Mouse (Mus musculus) myocyte (in vitro differentiated cells): ENCODE results near the gene Slc7a4. TPM values are rescaled to one million over a fixed set of nuclear protein-coding genes. Genes with fewer than 3 reads are reported as not detected.
"Not testable (repeated sequence)": the region's sequence is repeated elsewhere in the genome, so short reads cannot be mapped to it uniquely, and the experiment has no call there.

Experiments used
- H3K27me3 ChIP-seq: one replicate; pipeline ENCODE4 v1.6.1; 2011; ENCODE audit not compliant: control insufficient read depth, insufficient read depth, insufficient read length
- H3K36me3 ChIP-seq: one replicate; pipeline ENCODE4 v1.6.1; 2011; ENCODE audit not compliant: control insufficient read depth, insufficient read depth
- H3K4me2 ChIP-seq: one replicate; pipeline ENCODE4 v1.6.1; 2011; ENCODE audit warnings: low read depth, control low read depth
- H3K4me3 ChIP-seq: one replicate; pipeline ENCODE4 v1.5.1; 2011; ENCODE audit warnings: mild to moderate bottlenecking, control low read depth, moderate library complexity
- H3K79me2 ChIP-seq: one replicate; pipeline ENCODE4 v1.6.1; 2011; ENCODE audit not compliant: control insufficient read depth, insufficient read depth
- H3ac ChIP-seq: one replicate; pipeline ENCODE4 v1.6.1; 2011; ENCODE audit not compliant: control insufficient read depth, insufficient read length
- CEBPB ChIP-seq: IDR thresholded peaks from 2 replicates; pipeline ENCODE4 v1.6.1; 2011; ENCODE audit warnings: mild to moderate bottlenecking, moderate library complexity; ENCODE audit not compliant: poor library complexity, insufficient read depth, severe bottlenecking
- E2F4 ChIP-seq: IDR thresholded peaks from one replicate; pipeline ENCODE4 v1.6.1; 2011; ENCODE audit warnings: mild to moderate bottlenecking, control low read depth, moderate library complexity; ENCODE audit not compliant: insufficient read depth
- MAX ChIP-seq: IDR thresholded peaks from one replicate; pipeline ENCODE4 v1.6.1; 2011; ENCODE audit warnings: low read depth, mild to moderate bottlenecking, control low read depth
- MYOD1 ChIP-seq, 3 experiments: IDR thresholded peaks; one replicate each; pipeline ENCODE4 v1.6.1; 2011; ENCODE audit warnings: control low read depth in 2 of 3, low read depth in 2 of 3, mild to moderate bottlenecking in 2 of 3, moderate library complexity in 1 of 3; ENCODE audit not compliant: insufficient read length in 2 of 3, control insufficient read depth in 1 of 3
- MYOG ChIP-seq, 3 experiments: IDR thresholded peaks; one replicate each; pipeline ENCODE4 v1.6.1; 2011; ENCODE audit warnings: control low read depth in 2 of 3, low read depth in 2 of 3, mild to moderate bottlenecking in 2 of 3; ENCODE audit not compliant: insufficient read length in 2 of 3, control insufficient read depth in 1 of 3, insufficient read depth in 1 of 3
- POLR2A ChIP-seq: IDR thresholded peaks from one replicate; pipeline ENCODE4 v1.6.1; 2011; ENCODE audit warnings: low read depth, mild to moderate bottlenecking, control low read depth, moderate library complexity; ENCODE audit not compliant: insufficient read length
- POLR2AphosphoS2 ChIP-seq: IDR thresholded peaks from one replicate; pipeline ENCODE4 v1.6.1; 2011; ENCODE audit warnings: low read depth, control low read depth; ENCODE audit not compliant: insufficient read length
- REST ChIP-seq: IDR thresholded peaks from one replicate; pipeline ENCODE4 v1.6.1; 2011; ENCODE audit warnings: mild to moderate bottlenecking, control low read depth, moderate library complexity; ENCODE audit not compliant: insufficient read depth, insufficient read length
- SRF ChIP-seq: IDR thresholded peaks from one replicate; pipeline ENCODE4 v1.6.1; 2011; ENCODE audit warnings: low read depth; ENCODE audit not compliant: control insufficient read depth, insufficient read length
- TCF12 ChIP-seq: IDR thresholded peaks from one replicate; pipeline ENCODE4 v1.6.1; 2011; ENCODE audit warnings: mild to moderate bottlenecking, control low read depth; ENCODE audit not compliant: poor library complexity, insufficient read depth, severe bottlenecking
- TCF3 ChIP-seq: IDR thresholded peaks from one replicate; pipeline ENCODE4 v1.6.1; 2011; ENCODE audit warnings: low read depth, control low read depth; ENCODE audit not compliant: insufficient read length
- USF1 ChIP-seq: IDR thresholded peaks from one replicate; pipeline ENCODE4 v1.6.1; 2011; ENCODE audit warnings: low read depth, mild to moderate bottlenecking, control low read depth, moderate library complexity
- polyA plus RNA-seq: library from polyadenylated mRNA; unstranded; fragments of >200 nt; fragmentation: generic; extraction: Trizol; gene quantifications from one replicate; pipeline ENCODE4 v1.2.1, GENCODE M21; 2012; ENCODE audit warnings: missing spikeins

Gene Slc7a4
- polyA plus RNA-seq, 1 experiment, result 1.1 TPM

GRCm38 (mm10) chr16:17557947-17558480, 25.0 kb downstream of the Slc7a4 start:
- Histone ChIP-seq H3K4me3 (no peak overlapping the region), H3K4me2 (no peak overlapping the region), H3K36me3 (no peaks in the 10 kb centered on the region), H3ac (no peak overlapping the region), H3K27me3 (no peaks in the 10 kb centered on the region), H3K79me2 (no peaks in the 10 kb centered on the region)
- TF ChIP-seq USF1 (no peak), TCF3 (no peak), E2F4 (no peak), REST (no peak), MYOD1 (IDR thresholded peaks at IDR 0.05; ENCODE audit: control insufficient read depth in 1 of 3, insufficient read length in 2 of 3, low read depth in 2 of 3) (no peak), SRF (no peak), TCF12 (no peak), MAX (no peak), CEBPB (no peak), POLR2AphosphoS2 (no peak), MYOG (IDR thresholded peaks at IDR 0.05; ENCODE audit: control insufficient read depth in 1 of 3, insufficient read depth in 1 of 3, insufficient read length in 2 of 3, low read depth in 2 of 3) (no peak), POLR2A (no peak)

- no peaks in the 10 kb centered on the region for H3K36me3 ChIP-seq
- no peak overlapping the region for H3K4me2 ChIP-seq
- H3ac ChIP-seq, result no peak overlapping the region
- H3K27me3 ChIP-seq, result no peaks in the 10 kb centered on the region
- H3K4me3 ChIP-seq, result no peak overlapping the region
- H3K79me2 ChIP-seq, result no peaks in the 10 kb centered on the region
- TF ChIP-seq POLR2AphosphoS2, result no peak
- TF ChIP-seq MYOD1 (IDR thresholded peaks at IDR 0.05; ENCODE audit: control insufficient read depth in 1 of 3, insufficient read length in 2 of 3, low read depth in 2 of 3), result peak; percentile 1 to 69 (median 56)
- TF ChIP-seq TCF3, result no peak
- TF ChIP-seq CEBPB, result no peak
- TF ChIP-seq POLR2A, result no peak
- no peak for TF ChIP-seq TCF12
- TF ChIP-seq MAX, result no peak
- TF ChIP-seq MYOG (IDR thresholded peaks at IDR 0.05; ENCODE audit: control insufficient read depth in 1 of 3, insufficient read depth in 1 of 3, insufficient read length in 2 of 3, low read depth in 2 of 3), result peak in 2 of 3 experiments; percentile 62 to 72
These were observed 26.1 kb downstream of the Slc7a4 start for GRCm38 (mm10) chr16:17556907-17557306.

GRCm38 (mm10) chr16:17556180-17556579, 26.8 kb downstream of the Slc7a4 start:
- no peak overlapping the region for H3K4me2 ChIP-seq
- TF ChIP-seq MYOD1 (IDR thresholded peaks at IDR 0.05; ENCODE audit: control insufficient read depth in 1 of 3, insufficient read length in 2 of 3, low read depth in 2 of 3) (no peak), USF1 (peak; percentile 47)
- H3K4me3 ChIP-seq, result no peak overlapping the region
- H3K36me3 ChIP-seq, result no peaks in the 10 kb centered on the region
- no peaks in the 10 kb centered on the region for H3K79me2 ChIP-seq
- no peak overlapping the region for H3ac ChIP-seq
- H3K27me3 ChIP-seq, result no peaks in the 10 kb centered on the region

- H3K4me3 ChIP-seq, H3K27me3 ChIP-seq, H3K4me2 ChIP-seq, H3K36me3 ChIP-seq, H3K79me2 ChIP-seq, H3ac ChIP-seq: not testable (repeated sequence)
These were observed 28.3 kb downstream of the Slc7a4 start for GRCm38 (mm10) chr16:17554702-17555101.

GRCm38 (mm10) chr16:17553910-17554685, 28.9 kb downstream of the Slc7a4 start:
- no peaks in the 10 kb centered on the region for H3K27me3 ChIP-seq
- TF ChIP-seq CEBPB (no peak), TCF3 (no peak)
- H3K36me3 ChIP-seq, result no peaks in the 10 kb centered on the region
- no peak overlapping the region for H3ac ChIP-seq
- H3K79me2 ChIP-seq, result no peaks in the 10 kb centered on the region
- no peak overlapping the region for H3K4me3 ChIP-seq
- H3K4me2 ChIP-seq, result peak overlapping the region; percentile 6

- Histone ChIP-seq H3ac (no peak overlapping the region), H3K36me3 (no peaks in the 10 kb centered on the region), H3K27me3 (no peaks in the 10 kb centered on the region), H3K4me2 (no peak overlapping the region), H3K79me2 (no peaks in the 10 kb centered on the region), H3K4me3 (no peak overlapping the region)
- TF ChIP-seq TCF3, result no peak
These were observed 30.2 kb downstream of the Slc7a4 start for GRCm38 (mm10) chr16:17552837-17553236.
